Mouse (Mus musculus) heart, embryonic 16.5 days (tissue): ENCODE data around the gene Serac1. TPM values are rescaled to one million over a fixed set of nuclear protein-coding genes. Genes with fewer than 3 reads are reported as not detected.

Experiments used
- ATAC-seq: fragments of 200-750 bp; cut with Nextera tagmentation; replicated peaks from 2 replicates; pipeline ENCODE4 v1.8.0; 2017; ENCODE audit warnings: moderate number of reproducible peaks; ENCODE audit not compliant: insufficient read depth, low FRiP score; ENCODE audit errors: extremely low read depth
- H3K27ac ChIP-seq: fragments of 300-500 bp; sonication (generic); 2 replicates; pipeline ENCODE4 v1.5.1; 2014; ENCODE audit warnings: mild to moderate bottlenecking, low read length, control low read depth, moderate library complexity
- H3K27me3 ChIP-seq: fragments of 300-500 bp; sonication (generic); 2 replicates; pipeline ENCODE4 v1.6.1; 2014; ENCODE audit warnings: low read length, mixed read lengths; ENCODE audit not compliant: control insufficient read depth, insufficient read depth
- H3K36me3 ChIP-seq: fragments of 300-500 bp; sonication (generic); 2 replicates; pipeline ENCODE4 v1.6.1; 2014; ENCODE audit not compliant: control insufficient read depth, insufficient read depth
- H3K4me1 ChIP-seq: fragments of 300-500 bp; sonication (generic); 2 replicates; pipeline ENCODE4 v1.6.1; 2014; ENCODE audit warnings: low read length, mixed read lengths; ENCODE audit not compliant: control insufficient read depth, insufficient read depth
- H3K4me2 ChIP-seq: fragments of 300-500 bp; sonication (generic); 2 replicates; pipeline ENCODE4 v1.6.1; 2014; ENCODE audit warnings: low read depth, mild to moderate bottlenecking, control low read depth, low read length
- H3K4me3 ChIP-seq: fragments of 300-500 bp; sonication (generic); 2 replicates; pipeline ENCODE4 v1.5.1; 2014; ENCODE audit warnings: mild to moderate bottlenecking, control low read depth, low read length
- H3K9ac ChIP-seq: fragments of 300-500 bp; sonication (generic); 2 replicates; pipeline ENCODE4 v1.6.1; 2014; ENCODE audit warnings: low read length, control low read depth
- H3K9me3 ChIP-seq: fragments of 300-500 bp; sonication (generic); replicated peaks from 2 replicates; pipeline ENCODE4 v1.6.1; 2016; ENCODE audit warnings: low read length; ENCODE audit not compliant: control insufficient read depth
- WGBS: fragments of 180-500 bp; shearing (Covaris S2); extraction: QIAGEN DNeasy Blood & Tissue Kit; methylation state at CpG from one replicate; pipeline ENCODE4 v1.1.7; 2014; 5-methylcytosine and 5-hydroxymethylcytosine counted together
- polyA plus RNA-seq: library from polyadenylated mRNA; unstranded; fragments of >200 nt; fragmentation: Nextera tagmentation; extraction: Ambion mirVana; gene quantifications from 2 replicates; pipeline ENCODE4 v1.2.1, GENCODE M21; 2015

The Serac1 gene
- polyA plus RNA-seq, 1 experiment from 2014 or later = 5.3 TPM

DNA sequence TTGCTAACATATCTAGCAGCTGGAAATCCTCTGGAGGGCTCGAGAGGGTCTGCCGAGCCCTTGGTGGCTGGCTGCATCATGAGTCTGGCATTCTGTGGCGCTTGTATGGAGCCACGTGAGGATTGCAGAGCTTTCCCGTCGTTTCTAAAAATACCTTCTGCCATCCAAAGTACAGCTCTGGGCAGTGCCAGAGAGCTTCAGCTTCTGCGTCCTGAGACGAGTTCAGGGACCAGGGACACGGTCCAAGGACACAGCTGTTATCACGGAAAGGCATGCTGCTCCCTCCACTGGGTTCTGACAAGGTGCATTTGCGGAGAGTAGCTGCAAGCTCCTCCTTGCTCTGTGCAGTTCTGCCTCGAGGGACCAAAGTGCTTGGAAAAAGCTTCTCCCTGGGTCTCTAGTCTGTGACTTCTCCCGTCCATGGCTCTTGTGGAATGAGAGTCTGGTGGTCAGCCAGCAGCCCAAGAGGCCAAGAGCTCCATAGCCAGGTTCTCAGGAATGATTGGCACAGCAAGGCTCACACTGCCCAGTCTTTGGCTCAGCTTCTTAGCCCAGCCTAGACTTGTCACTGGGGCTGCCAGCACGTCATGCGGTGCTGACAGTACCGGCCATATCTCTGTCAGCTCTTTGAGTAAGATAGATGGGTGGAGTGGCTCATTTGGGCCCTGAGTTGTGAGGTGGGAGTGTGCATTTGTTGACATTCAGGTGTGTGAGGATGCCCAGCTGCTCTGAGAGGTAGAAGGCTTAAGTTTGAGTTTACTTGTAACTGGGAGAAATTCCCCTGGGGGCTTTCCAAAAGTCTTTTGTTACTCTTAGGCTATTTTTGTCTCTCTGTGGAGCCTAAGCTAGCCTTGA, 81.9 kb downstream of the Serac1 start:
- Histone ChIP-seq H3K4me3 (peak overlapping the region; percentile 10; the same call in 1 of the 2 replicates), H3K4me2 (peak overlapping the region; percentile 48), H3K27me3 (no peaks in the 10 kb centered on the region), H3K9ac (peak overlapping the region; percentile 56), H3K4me1 (peaks cover 64% of the 10 kb centered on the region), H3K9me3 (no peaks in the 10 kb centered on the region), H3K27ac (peak overlapping the region; percentile 100), H3K36me3 (no peaks in the 10 kb centered on the region)
- peak; percentile 91 for ATAC-seq
- 28% methylated on average over 16 of the region's 16 CpGs for WGBS

DNA sequence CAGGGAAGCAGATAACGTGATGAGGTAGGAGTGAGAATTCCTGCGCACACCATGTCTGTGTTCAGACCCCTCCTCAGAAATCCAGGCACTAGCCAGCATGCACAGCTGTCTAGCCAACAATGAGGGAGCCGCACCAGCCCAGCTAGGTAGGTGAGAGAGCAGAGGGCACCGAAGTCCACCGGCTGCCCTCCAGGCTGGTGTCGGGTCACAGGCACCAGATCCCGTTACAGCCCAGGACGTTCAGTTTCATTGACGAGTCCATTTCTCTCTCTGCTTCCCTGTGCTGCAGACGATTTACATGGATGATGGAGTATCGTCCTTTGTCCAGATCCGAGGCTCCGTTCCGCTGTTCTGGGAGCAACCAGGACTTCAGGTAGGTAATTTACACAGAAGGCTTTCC, 83.0 kb downstream of the Serac1 start:
- Histone ChIP-seq H3K9me3 (no peaks in the 10 kb centered on the region), H3K4me1 (peaks cover 58% of the 10 kb centered on the region), H3K4me3 (no peak overlapping the region), H3K27ac (peak overlapping the region; percentile 100), H3K36me3 (no peaks in the 10 kb centered on the region), H3K9ac (peak overlapping the region; percentile 49; the same call in 1 of the 2 replicates), H3K4me2 (peak overlapping the region; percentile 17), H3K27me3 (no peaks in the 10 kb centered on the region)
- no peak for ATAC-seq
- WGBS = 61% methylated on average over 14 of the region's 14 CpGs

- 45% methylated on average over 6 of the region's 6 CpGs for WGBS
- peaks cover 50% of the 10 kb centered on the region for H3K4me1 ChIP-seq
These were observed 84.9 kb downstream of the Serac1 start for GRCm38 (mm10) chr17:5994606-5995005.

DNA sequence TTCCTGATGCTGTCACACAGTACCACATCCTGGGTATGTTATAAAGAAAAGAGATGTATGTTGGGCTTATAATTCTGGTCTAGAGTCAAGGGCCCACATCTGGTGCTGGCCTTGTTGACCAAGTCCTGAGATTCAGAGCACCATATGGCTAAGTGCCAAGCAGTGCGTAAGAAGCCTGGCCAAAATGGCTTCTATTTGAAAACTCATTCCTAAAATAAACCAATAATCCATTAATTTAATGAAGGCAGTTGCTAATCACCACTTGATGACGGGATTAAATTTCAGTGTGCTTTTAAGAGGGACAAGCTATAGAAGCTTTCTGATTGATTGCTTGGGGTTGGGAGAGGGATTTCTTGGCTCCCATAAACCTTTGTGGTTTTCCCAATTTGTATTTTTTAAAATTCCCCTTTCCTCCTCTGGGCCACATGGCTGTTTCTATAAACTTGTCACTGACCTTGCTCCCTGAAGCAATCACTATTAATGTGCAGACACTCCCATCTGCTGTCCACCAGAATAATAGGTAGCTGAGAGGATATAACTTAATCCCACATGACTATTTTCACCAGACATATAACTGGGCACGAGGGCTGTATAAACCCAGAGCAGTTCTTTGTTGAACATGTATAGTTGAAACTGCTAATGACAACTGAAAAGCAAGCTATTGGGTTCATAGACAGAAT, 85.8 kb downstream of the Serac1 start:
- 82% methylated on average over 3 of the region's 3 CpGs for whole genome bisulfite sequencing
- Histone ChIP-seq H3K9me3 (no peaks in the 10 kb centered on the region), H3K9ac (no peak overlapping the region), H3K36me3 (0 out of 2 replicates have a peak, but pooled peaks cover 2% of the 10 kb centered on the region), H3K4me3 (no peak overlapping the region), H3K4me1 (peaks cover 41% of the 10 kb centered on the region), H3K4me2 (no peak overlapping the region), H3K27ac (0 out of 2 replicates have a peak overlapping the region, but pooled peaks have one; percentile 41), H3K27me3 (no peaks in the 10 kb centered on the region)
- no peak for ATAC-seq

More at GRCm38 (mm10) chr17:5994606-5995005, 84.9 kb downstream of the Serac1 start:
- Histone ChIP-seq H3K9me3 (no peaks in the 10 kb centered on the region), H3K36me3 (no peaks in the 10 kb centered on the region), H3K4me2 (no peak overlapping the region), H3K4me3 (no peak overlapping the region), H3K9ac (peak overlapping the region; percentile 22; the same call in 1 of the 2 replicates), H3K27ac (peak overlapping the region; percentile 41), H3K27me3 (no peaks in the 10 kb centered on the region)
- no peak for ATAC-seq

GRCm38 (mm10) chr17:5992866-5993580, 86.5 kb downstream of the Serac1 start:
- H3K4me3 ChIP-seq = no peak overlapping the region
- H3K27ac ChIP-seq = no peak overlapping the region
- H3K27me3 ChIP-seq = no peaks in the 10 kb centered on the region
- no peaks in the 10 kb centered on the region for H3K9me3 ChIP-seq
- no peak overlapping the region for H3K9ac ChIP-seq
- ATAC-seq = no peak
- 86% methylated on average over 5 of the region's 5 CpGs for WGBS
- 0 out of 2 replicates have a peak, but pooled peaks cover 2% of the 10 kb centered on the region for H3K36me3 ChIP-seq
- H3K4me2 ChIP-seq = no peak overlapping the region
- peaks cover 35% of the 10 kb centered on the region for H3K4me1 ChIP-seq

Other genes starting within 250 kb of the Serac1 start
- 19.4 and 20.9 TPM in 2 replicates for gene Snx9, start 238.4 kb downstream of the Serac1 start, polyA plus RNA-seq
- gene Synj2, start 138.5 kb downstream of the Serac1 start, polyA plus RNA-seq = 4.2 and 5.3 TPM in 2 replicates
- 128 and 134 TPM in 2 replicates for gene Gtf2h5, start within 50 bp of the Serac1 start, polyA plus RNA-seq
- gene Tulp4, start 26.7 kb upstream of the Serac1 start, polyA plus RNA-seq = 63.1 and 70.2 TPM in 2 replicates
- gene Tmem181a, start 177.1 kb upstream of the Serac1 start, polyA plus RNA-seq = 14.9 TPM in 2 replicates
- gene Dynlt1a, start 237.8 kb upstream of the Serac1 start, polyA plus RNA-seq = 11.5 and 13.0 TPM in 2 replicates